Mouse (Mus musculus) cerebellum, adult 11-12 months (tissue): ENCODE measurements around the gene Rnf7.

Experiments
- DNase-seq: peaks from one replicate; pipeline ENCODE4 v3.0.0; 2022

Gene Rnf7

DNA sequence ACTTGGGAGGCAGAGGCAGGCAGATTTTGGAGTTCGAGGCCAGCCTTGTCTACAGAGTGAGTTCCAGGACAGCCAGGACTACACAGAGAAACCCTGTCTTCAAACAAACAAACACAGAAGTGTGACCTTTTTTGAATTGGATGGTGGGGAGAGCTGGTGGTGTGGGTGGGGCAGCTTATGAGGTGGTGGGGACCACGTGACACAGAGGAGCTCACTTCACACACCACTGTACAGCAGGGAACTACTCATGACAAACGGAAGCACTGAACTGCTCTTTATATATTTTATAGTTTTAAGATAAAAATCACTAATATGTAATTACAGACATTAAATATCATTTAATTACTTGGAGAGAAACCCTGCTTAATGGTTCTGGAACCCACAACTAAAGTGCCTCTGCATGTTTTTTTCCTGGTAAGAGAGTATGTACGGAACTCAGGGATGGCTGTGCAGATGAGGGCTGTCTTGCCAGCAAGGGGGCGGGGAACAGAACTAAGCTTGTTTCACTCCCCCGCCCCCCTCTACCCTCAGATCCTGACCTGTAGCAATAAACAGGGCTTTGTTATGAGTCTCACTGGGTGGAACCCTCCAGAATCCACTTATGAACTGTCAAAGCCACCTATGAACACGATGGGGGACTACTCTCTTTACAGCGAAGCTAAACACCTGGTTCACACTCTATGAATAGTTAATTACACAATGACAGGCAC is 8.8 kb downstream of the Rnf7 start:
- no peak for DNase-seq

- no peak for DNase-seq
Measured at GRCm38 (mm10) chr9:96463708-96464107, 14.8 kb downstream of the Rnf7 start.

- no peak for DNase-seq
Measured at GRCm38 (mm10) chr9:96461607-96462006, 16.9 kb downstream of the Rnf7 start.

GRCm38 (mm10) chr9:96460117-96460865 is 18.2 kb downstream of the Rnf7 start:
- DNase-seq, result no peak

DNA sequence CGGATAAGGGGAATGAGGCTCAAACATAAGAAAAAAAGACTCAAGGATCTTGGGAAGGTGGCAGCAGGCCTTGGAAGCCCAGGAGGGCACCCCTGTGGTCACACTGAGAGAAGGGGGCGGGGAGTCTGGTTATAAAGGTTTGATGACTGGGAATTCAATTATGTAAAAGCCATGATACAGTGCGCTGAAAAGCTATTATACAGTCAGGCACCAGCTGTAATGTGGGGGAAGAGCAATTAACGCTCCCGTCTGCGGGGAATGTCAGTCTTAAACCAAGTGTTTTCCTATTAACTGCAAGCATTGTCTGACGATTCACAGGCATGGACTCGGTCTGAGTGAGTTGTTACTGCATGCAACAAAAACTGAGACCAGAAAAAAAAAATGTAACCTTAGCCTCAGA is 22.9 kb downstream of the Rnf7 start:
- DNase-seq, result no peak

- no peak for DNase-seq
Measured at GRCm38 (mm10) chr9:96452956-96453355, 25.5 kb downstream of the Rnf7 start.

- no peak for DNase-seq
Measured at GRCm38 (mm10) chr9:96450900-96451720, 27.4 kb downstream of the Rnf7 start.

DNA sequence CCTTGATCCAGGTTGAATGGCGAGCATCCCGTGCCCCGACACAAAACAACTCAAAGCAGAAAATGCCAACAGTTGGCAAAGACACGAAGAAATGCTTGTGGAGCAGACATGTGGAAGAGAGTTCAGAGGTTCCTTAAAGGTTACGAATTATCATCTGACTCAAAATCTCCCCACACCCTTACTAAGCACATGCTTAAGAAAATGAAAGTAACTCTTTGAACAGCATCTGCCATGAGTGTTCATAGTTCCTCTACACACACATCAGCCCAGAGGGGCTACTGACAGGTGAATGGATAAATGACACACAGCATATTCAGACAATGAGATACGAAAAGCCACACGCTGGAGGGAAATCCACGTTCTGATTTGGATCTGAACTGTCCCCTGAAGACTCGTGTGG is 29.0 kb downstream of the Rnf7 start:
- DNase-seq, result no peak

GRCm38 (mm10) chr9:96445351-96445750 is 33.1 kb downstream of the Rnf7 start:
- no peak for DNase-seq

DNA sequence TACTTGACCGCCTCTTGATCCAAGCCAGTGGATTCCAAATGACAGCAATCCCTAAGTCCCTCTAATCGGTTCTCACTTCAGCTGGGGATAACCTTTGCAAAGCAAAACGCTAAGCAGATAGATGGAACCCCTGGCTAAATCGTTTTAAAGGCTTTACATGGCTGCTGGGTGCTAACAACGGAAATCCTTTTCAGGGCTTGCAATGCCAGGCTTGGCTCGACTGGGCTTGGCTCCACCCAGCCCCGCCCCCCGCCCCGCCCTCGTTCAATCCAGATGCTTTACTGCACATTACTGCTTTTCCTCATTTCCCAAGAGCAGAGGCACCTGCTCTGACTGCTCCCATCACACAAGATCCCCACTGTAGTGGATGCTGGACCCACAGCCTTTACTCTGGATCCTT is 36.4 kb downstream of the Rnf7 start:
- no peak for DNase-seq

- peak; percentile 22 for DNase-seq
Measured at GRCm38 (mm10) chr9:96438334-96438871, 40.1 kb downstream of the Rnf7 start.

- peak; percentile 23 for DNase-seq
Measured at GRCm38 (mm10) chr9:96437805-96438333, 40.6 kb downstream of the Rnf7 start.

GRCm38 (mm10) chr9:96436901-96437804 is 41.3 kb downstream of the Rnf7 start:
- no peak for DNase-seq

DNA sequence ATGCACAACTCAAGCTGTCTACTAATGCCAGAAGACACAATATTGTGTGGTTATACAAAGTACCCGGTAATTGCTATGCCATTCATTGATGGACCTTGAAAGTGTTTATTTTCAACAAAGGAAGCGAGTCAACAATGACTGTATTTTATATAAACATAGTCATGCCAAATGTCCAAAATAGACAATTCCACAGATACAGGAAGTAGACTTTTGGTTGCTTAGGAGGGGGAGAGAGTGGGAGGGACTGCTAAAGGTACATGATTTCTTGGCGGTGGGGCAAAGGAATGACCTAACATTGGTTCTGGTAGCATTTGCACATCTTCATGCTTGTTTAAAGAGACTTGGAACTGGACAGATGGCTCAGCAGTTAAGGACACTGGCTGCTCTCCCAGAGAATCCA is 45.9 kb downstream of the Rnf7 start:
- no peak for DNase-seq

- no peak for DNase-seq
Measured at GRCm38 (mm10) chr9:96431081-96431480, 47.4 kb downstream of the Rnf7 start.

DNA sequence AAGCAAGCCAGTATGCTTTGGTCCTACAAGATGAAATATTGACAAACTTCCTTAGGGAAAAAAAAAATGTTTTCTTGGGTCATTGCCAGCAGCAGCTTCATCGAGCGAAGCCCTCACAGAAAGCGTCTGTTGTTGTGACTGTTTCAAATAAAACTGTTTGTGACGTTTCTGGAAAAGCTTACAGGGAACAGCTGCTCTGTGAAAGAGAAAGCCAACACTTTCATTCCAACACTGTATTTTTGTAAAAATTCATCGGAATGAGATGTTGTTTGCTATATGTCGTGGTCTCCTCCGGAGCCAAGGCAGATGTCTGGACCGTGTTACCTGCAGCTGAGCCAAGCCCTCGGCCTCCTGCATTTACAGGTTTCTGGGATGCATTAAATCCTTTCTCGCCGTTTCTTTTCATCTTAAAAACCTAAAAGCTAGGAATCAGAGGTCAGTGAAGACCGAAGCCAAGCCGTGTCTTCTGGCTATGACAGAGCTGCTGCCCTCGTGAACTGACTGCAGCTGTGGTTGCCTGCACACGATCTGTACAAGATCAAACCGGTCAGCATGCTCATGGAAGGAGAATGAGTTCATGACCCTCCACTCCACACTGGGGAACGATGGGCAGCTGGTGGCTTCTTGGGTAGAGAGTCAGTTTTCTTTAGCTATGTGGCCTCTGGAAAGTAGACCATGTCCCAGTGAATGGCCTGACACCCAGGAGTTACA is 50.0 kb downstream of the Rnf7 start:
- DNase-seq, result no peak

DNA sequence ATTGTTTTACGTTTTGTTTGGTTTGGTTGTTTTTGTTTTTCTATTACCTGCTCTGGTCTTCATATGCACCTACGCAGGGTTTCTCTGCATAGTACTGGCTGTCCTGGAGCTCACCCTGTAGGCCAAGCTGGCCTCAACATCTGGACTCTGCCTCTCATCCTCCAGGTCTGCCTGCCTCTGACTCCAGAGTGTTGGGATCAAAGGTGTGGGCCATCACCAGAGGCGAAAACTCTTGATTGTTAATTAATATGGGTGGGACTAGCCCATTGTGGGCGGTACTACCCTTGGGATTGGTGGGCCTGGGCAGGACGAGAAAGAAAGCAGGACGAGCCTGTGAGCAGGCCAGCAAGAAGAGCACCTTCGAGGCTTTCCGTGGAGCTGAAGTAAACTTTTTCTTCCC is 54.4 kb downstream of the Rnf7 start:
- no peak for DNase-seq
